Mouse (Mus musculus) cortical plate, adult 2 months (tissue): ENCODE measurements around the gene Celf2. TPM values are rescaled to one million over a fixed set of nuclear protein-coding genes. Genes with fewer than 3 reads are reported as not detected.
A peak's percentile ranks its signal among the peaks of the same experiment; 100 is the strongest.

ENCODE experiments used
- H3K27ac ChIP-seq: fragments of 200-500 bp; 2 replicates; pipeline ENCODE4 v1.5.1; 2012; ENCODE audit warnings: low read length, control low read depth, inconsistent platforms; ENCODE audit not compliant: insufficient read depth
- H3K4me1 ChIP-seq: fragments of 200-500 bp; 2 replicates; pipeline ENCODE4 v1.6.1; 2011; ENCODE audit warnings: low read length; ENCODE audit not compliant: control insufficient read depth, insufficient read depth
- H3K4me3 ChIP-seq: fragments of 200-500 bp; 2 replicates; pipeline ENCODE4 v1.5.1; 2011; ENCODE audit warnings: mild to moderate bottlenecking, low read length, control low read depth; ENCODE audit not compliant: insufficient read depth
- CTCF ChIP-seq: fragments of 200-500 bp; IDR thresholded peaks from 2 replicates; pipeline ENCODE4 v1.5.1; 2011; ENCODE audit warnings: mild to moderate bottlenecking, control low read depth, low read length; ENCODE audit not compliant: insufficient read depth; ENCODE audit errors: extremely low read depth
- POLR2A ChIP-seq: fragments of 200-500 bp; IDR thresholded peaks from 2 replicates; pipeline ENCODE4 v1.6.1; 2011; ENCODE audit warnings: mild to moderate bottlenecking, low read length, control low read depth; ENCODE audit not compliant: insufficient read depth; ENCODE audit errors: extremely low read depth
- polyA plus RNA-seq: library from polyadenylated mRNA; depleted of rRNA; stranded (reverse); fragments of >200 nt; gene quantifications from 2 replicates; pipeline ENCODE4 v1.2.3, GENCODE M21; 2012

Celf2 gene
- polyA plus RNA-seq, 1 experiment = 181 TPM

GRCm38 (mm10) chr2:7395935-7396334 lies 113.4 kb downstream of the Celf2 start:
- Histone ChIP-seq H3K4me1 (no peaks in the 10 kb centered on the region), H3K4me3 (peak overlapping the region; percentile 78), H3K27ac (peak overlapping the region; percentile 98)
- TF ChIP-seq POLR2A (peak; percentile 58), CTCF (no peak)

GRCm38 (mm10) chr2:7395473-7395872 lies 113.9 kb downstream of the Celf2 start:
- peak overlapping the region; percentile 99 for H3K27ac ChIP-seq
- H3K4me3 ChIP-seq = peak overlapping the region; percentile 78
- no peaks in the 10 kb centered on the region for H3K4me1 ChIP-seq
- TF ChIP-seq POLR2A = peak; percentile 62; the same call in 1 of the 2 replicates
- no peak for TF ChIP-seq CTCF

- Histone ChIP-seq H3K4me1 (peaks cover 2% of the 10 kb centered on the region; the same call in 1 of the 2 replicates), H3K4me3 (peak overlapping the region; percentile 78; the same call in 1 of the 2 replicates), H3K27ac (peak overlapping the region; percentile 74; the same call in 1 of the 2 replicates)
- no peak for TF ChIP-seq CTCF
- TF ChIP-seq POLR2A = no peak
These were observed 116.9 kb downstream of the Celf2 start for GRCm38 (mm10) chr2:7392500-7392899.

- TF ChIP-seq CTCF (no peak), POLR2A (no peak)
- H3K27ac ChIP-seq = peak overlapping the region; percentile 67; the same call in 1 of the 2 replicates
- no peak overlapping the region for H3K4me3 ChIP-seq
- H3K4me1 ChIP-seq = peaks cover 2% of the 10 kb centered on the region; the same call in 1 of the 2 replicates
These were observed 120.1 kb downstream of the Celf2 start for GRCm38 (mm10) chr2:7389264-7389663.

GRCm38 (mm10) chr2:7378736-7379135 lies 130.6 kb downstream of the Celf2 start:
- TF ChIP-seq POLR2A (no peak), CTCF (no peak)
- Histone ChIP-seq H3K27ac (no peak overlapping the region), H3K4me3 (no peak overlapping the region), H3K4me1 (peaks cover 1% of the 10 kb centered on the region)

GRCm38 (mm10) chr2:7377878-7378277 lies 131.5 kb downstream of the Celf2 start:
- Histone ChIP-seq H3K4me1 (peaks cover 1% of the 10 kb centered on the region), H3K4me3 (no peak overlapping the region), H3K27ac (no peak overlapping the region)
- no peak for TF ChIP-seq CTCF
- no peak for TF ChIP-seq POLR2A

GRCm38 (mm10) chr2:7367738-7368137 lies 141.6 kb downstream of the Celf2 start:
- TF ChIP-seq CTCF = no peak
- no peak for TF ChIP-seq POLR2A
- Histone ChIP-seq H3K4me1 (peaks cover 4% of the 10 kb centered on the region), H3K27ac (no peak overlapping the region), H3K4me3 (no peak overlapping the region)

- Histone ChIP-seq H3K27ac (0 out of 2 replicates have a peak overlapping the region, but pooled peaks have one; percentile 3), H3K4me3 (no peak overlapping the region), H3K4me1 (peaks cover 5% of the 10 kb centered on the region; the same call in 1 of the 2 replicates)
- TF ChIP-seq POLR2A (no peak), CTCF (no peak)
These were observed 149.8 kb downstream of the Celf2 start for GRCm38 (mm10) chr2:7359557-7359956.

- TF ChIP-seq POLR2A (no peak), CTCF (no peak)
- Histone ChIP-seq H3K4me1 (peaks cover 5% of the 10 kb centered on the region; the same call in 1 of the 2 replicates), H3K27ac (no peak overlapping the region), H3K4me3 (no peak overlapping the region)
These were observed 150.5 kb downstream of the Celf2 start for GRCm38 (mm10) chr2:7358816-7359215.

GRCm38 (mm10) chr2:7351234-7351633 lies 158.1 kb downstream of the Celf2 start:
- peak overlapping the region; percentile 83 for H3K27ac ChIP-seq
- peaks cover 7% of the 10 kb centered on the region for H3K4me1 ChIP-seq
- TF ChIP-seq POLR2A = no peak
- TF ChIP-seq CTCF = no peak
- no peak overlapping the region for H3K4me3 ChIP-seq
